Mouse (Mus musculus) R1 (cell line): ENCODE data around the gene Hoxd1.

Experiments used
- DNase-seq: peaks from one replicate; pipeline ENCODE4 v3.0.0-alpha.2; 2018; ENCODE audit warnings: low read depth, low spot score

Hoxd1 gene

GRCm38 (mm10) chr2:74747661-74748141, 15.1 kb upstream of the Hoxd1 start:
- no peak for DNase-seq

GRCm38 (mm10) chr2:74748436-74748995, 14.3 kb upstream of the Hoxd1 start:
- no peak for DNase-seq

GRCm38 (mm10) chr2:74749337-74750121, 13.3 kb upstream of the Hoxd1 start:
- peak; percentile 47 for DNase-seq

- no peak for DNase-seq
Observed at GRCm38 (mm10) chr2:74750731-74751250, 12.0 kb upstream of the Hoxd1 start.

GRCm38 (mm10) chr2:74751861-74752260, 10.9 kb upstream of the Hoxd1 start:
- no peak for DNase-seq

GRCm38 (mm10) chr2:74752431-74753174, 10.2 kb upstream of the Hoxd1 start:
- no peak for DNase-seq

GRCm38 (mm10) chr2:74753175-74753523, 9.6 kb upstream of the Hoxd1 start:
- no peak for DNase-seq

GRCm38 (mm10) chr2:74753711-74754110, 9.1 kb upstream of the Hoxd1 start:
- no peak for DNase-seq

GRCm38 (mm10) chr2:74760146-74760545, 2.6 kb upstream of the Hoxd1 start:
- no peak for DNase-seq

GRCm38 (mm10) chr2:74761941-74762340, 839 bp upstream of the Hoxd1 start:
- DNase-seq: no peak

GRCm38 (mm10) chr2:74763245-74763735, 510 bp downstream of the Hoxd1 start:
- peak; percentile 47 for DNase-seq

- DNase-seq: no peak
Observed at GRCm38 (mm10) chr2:74763976-74764375, 1.2 kb downstream of the Hoxd1 start.

GRCm38 (mm10) chr2:74774359-74774758, 11.6 kb downstream of the Hoxd1 start:
- no peak for DNase-seq

GRCm38 (mm10) chr2:74777536-74778275, 14.9 kb downstream of the Hoxd1 start:
- peak; percentile 61 for DNase-seq

- DNase-seq: no peak
Observed at GRCm38 (mm10) chr2:74781386-74781785, 18.6 kb downstream of the Hoxd1 start.

- no peak for DNase-seq
Observed at GRCm38 (mm10) chr2:74795531-74795930, 32.8 kb downstream of the Hoxd1 start.

- DNase-seq: no peak
Observed at GRCm38 (mm10) chr2:74808431-74808830, 45.7 kb downstream of the Hoxd1 start.
